ENCODE assay signal across 17 mouse cellular contexts in genomic region chr2:113574411-113574810, GRCm38 (mm10).
"Had no signal": no experiment of that assay in that cellular context is flagged by ENCODE, and none has a peak within 500 bp of the region (broad histone marks: within the 10 kb centered on the region; RNA-seq: fewer than 3 reads in every experiment).

No protein-coding gene starts in this region.

- H3K9me3 ChIP-seq: liver, embryonic 13.5 days; midbrain, embryonic 13.5 days; neural tube, embryonic 12.5 days; neural tube, embryonic 15.5 days had no signal

- H3K4me3 ChIP-seq: layer of hippocampus, adult 2 months; liver, embryonic 13.5 days; midbrain, embryonic 13.5 days; neural tube, embryonic 12.5 days; neural tube, embryonic 15.5 days had no signal

- H3K27me3 ChIP-seq: liver, embryonic 13.5 days; midbrain, embryonic 13.5 days; neural tube, embryonic 12.5 days; neural tube, embryonic 15.5 days had no signal

- DNase-seq: kidney, adult 18-20 months; kidney, adult 9 months; kidney, postnatal 25 days; layer of hippocampus, adult 9-11 months; liver, embryonic 13.5 days; lung, adult 2 months; lung, postnatal 14 days; lung, postnatal 4 days; right cerebral cortex, postnatal 25 days; spleen, adult 18-20 months; thymus, adult 18-20 months; thymus, postnatal 36 days had no signal

- H3K27ac ChIP-seq: layer of hippocampus, adult 2 months; liver, embryonic 13.5 days; midbrain, embryonic 13.5 days; neural tube, embryonic 12.5 days; neural tube, embryonic 15.5 days had no signal

- H3K4me1 ChIP-seq: liver, embryonic 13.5 days; midbrain, embryonic 13.5 days; neural tube, embryonic 12.5 days; neural tube, embryonic 15.5 days had no signal

- H3K9ac ChIP-seq: liver, embryonic 13.5 days; midbrain, embryonic 13.5 days; neural tube, embryonic 12.5 days; neural tube, embryonic 15.5 days had no signal

- ATAC-seq: intestine, embryonic 16.5 days; midbrain, embryonic 13.5 days had no signal

- H3K4me2 ChIP-seq: liver, embryonic 13.5 days; midbrain, embryonic 13.5 days; neural tube, embryonic 12.5 days; neural tube, embryonic 15.5 days had no signal

- H3K36me3 ChIP-seq: liver, embryonic 13.5 days; midbrain, embryonic 13.5 days; neural tube, embryonic 12.5 days; neural tube, embryonic 15.5 days had no signal
